Mouse (Mus musculus) right cerebral cortex, postnatal 36 days (tissue): ENCODE results near the gene Sf3b1.
A peak's percentile ranks its signal among the peaks of the same experiment; 100 is the strongest.
"Not testable (repeated sequence)": the region's sequence is repeated elsewhere in the genome, so short reads cannot be mapped to it uniquely, and the experiment has no call there.

ENCODE experiments used
- DNase-seq, 2 experiments: peaks; one replicate each; pipeline ENCODE4 v3.0.0; 2022; ENCODE audit warnings: low spot score in 2 of 2, mixed read lengths in 1 of 2

Sf3b1 gene

DNA sequence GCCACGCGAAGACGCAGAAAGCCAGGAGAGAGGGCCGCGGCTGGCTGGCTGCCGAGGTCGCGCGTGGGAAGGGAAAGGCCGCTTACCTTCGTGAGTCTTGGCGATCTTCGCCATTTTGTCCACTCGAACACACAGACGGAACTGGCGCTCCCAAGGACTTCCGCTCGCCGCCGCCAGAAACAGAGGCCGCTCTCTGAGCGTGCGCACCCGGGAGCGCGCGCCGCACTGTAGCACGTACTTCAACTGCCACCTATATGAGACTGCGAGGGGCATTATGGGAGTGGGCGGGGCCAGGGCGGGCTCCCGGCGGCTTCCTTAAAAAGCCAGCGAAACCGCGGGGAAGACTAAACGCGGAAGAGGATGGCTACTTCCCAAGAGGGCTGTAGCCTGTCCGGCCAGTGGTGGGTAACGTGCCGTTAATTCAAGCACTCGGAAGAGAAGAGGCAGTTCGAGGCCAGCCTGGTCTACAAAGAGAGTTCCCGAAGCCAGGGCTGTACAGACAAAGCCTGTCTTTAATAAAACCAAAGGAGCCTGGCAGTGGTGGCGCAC is at the start of gene Sf3b1:
Sf3b1 (minus strand) TSS at position 229 of the 549 bp plus-strand sequence.
- DNase-seq, result peak; percentile 95 to 97

DNA sequence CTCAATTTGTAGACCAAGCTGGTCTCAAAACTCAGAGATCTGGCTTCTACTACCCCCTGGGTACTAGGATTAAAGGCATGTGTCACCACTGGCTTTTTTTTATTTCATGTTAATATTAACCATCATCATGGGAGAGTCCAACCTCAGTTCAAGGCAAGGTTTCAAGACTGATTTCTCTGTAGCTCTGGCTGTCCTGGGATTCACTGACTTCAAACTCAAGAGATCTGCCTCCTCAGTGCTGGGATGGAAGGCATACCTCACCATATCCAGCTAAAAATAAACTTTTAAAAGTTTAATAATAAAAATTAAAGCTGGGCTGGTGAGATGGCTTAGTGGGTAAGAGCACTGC is 49.1 kb upstream of the Sf3b1 start:
- no peak for DNase-seq

DNA sequence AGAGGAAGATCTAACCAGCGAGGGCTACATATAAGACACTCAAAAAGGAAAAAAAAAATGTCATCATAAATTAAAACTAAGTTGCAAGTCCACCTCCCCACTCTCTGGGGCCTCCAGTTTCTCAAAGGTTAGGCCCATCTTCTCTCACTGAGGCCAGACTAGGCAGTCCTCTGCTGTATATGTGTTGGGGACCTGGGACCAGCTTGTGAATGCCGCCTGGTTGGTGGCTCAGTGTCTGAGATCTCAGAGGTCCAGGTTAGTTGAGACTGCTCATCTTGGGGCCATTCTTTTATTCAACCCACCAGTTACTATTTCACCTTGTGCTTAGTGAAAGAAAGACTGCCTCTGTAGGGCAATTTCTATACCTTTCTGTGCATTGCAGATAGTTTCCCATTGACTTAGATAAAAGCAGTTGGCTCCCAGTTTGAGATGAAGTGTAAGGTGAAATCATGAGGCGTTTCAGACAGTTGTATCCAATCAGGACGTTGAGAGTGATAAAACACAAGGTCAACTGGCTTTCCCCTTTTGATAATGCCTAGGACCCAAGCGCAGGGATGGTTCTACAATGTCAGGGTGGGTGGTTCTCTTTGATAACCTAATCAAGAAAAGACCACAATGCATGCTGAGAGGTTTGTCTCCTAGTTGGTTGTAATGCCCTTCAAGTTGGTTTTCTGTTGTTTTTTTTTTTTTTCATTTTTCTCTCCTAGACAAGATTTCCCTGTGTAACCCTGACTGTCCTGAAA is 48.5 kb upstream of the Sf3b1 start:
- no peak for DNase-seq

DNA sequence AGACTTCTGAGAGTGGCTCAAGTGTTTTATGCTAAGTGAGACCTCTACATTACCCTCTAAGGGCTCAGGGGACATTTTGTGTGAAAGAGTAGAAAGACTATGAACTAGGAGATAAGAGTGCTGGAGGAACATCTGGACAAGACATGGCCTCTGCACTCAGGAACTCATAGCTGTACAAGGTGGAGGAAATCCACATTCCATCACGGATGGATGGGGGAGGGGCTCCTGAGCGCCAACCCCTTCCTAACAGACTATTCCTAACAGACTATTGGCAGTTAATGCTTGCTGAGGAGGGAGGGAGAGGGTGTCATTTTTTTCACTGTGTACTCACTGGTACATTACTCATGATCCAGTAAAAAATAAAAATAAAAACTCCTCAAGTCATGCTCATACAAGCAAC is 47.5 kb upstream of the Sf3b1 start:
- no peak for DNase-seq

DNA sequence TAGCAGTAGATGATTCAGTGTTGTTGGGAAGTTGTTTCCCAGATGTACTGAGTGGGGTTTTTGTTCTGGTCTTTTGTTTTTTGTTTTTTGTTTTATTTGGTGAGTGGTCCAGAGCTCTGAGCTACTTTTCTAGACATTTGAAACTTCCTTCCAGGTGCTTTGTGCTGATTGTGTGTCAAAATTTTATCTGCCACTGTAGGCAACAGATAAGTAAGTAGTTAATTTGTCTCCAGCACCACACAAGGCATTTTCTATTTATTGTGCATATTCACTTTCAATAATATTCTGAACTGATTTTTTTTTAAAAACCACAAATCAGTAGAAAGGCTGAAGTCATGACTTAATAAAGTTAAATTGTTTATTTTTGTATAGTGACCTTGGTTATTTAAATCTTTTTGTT is 45.0 kb upstream of the Sf3b1 start:
- DNase-seq, result not testable (repeated sequence)

DNA sequence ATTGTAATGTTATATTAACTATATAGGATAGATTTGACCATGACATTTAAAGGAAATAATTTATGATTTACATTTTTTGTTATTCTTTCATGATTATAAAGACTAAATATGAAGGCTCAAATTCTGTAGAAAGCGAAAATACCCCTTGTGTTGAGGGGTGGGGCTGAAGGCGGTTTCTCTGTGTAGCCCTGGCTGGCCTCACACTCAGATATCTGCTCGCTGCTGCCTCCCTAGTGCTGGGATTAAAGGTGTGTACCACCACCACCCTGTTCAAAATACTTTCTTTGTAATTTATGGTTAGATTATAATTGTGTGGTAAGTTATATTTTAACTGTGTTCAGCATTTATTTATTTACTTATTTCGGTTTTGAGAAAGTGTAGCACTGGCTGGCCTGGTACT is 34.5 kb upstream of the Sf3b1 start:
- DNase-seq, result no peak

DNA sequence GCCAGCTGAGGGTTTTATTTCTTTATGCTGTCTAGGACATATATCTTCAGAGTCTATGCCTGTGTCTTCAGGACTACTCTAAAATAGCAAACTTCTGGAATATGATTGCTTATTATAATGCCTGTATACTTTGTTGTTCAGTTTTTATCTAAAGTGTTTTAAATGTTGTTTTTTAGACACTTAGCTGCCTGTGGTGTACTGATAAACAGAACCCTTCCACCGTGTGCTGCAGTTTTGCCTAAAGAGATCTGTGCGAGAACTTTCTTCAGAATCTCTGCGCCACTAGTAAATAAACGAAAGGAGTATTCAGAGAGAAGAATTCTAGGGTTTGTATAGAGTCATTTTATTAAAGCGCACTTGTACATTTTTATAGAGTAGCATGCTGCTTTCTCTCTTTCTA is 33.8 kb upstream of the Sf3b1 start:
- no peak for DNase-seq

DNA sequence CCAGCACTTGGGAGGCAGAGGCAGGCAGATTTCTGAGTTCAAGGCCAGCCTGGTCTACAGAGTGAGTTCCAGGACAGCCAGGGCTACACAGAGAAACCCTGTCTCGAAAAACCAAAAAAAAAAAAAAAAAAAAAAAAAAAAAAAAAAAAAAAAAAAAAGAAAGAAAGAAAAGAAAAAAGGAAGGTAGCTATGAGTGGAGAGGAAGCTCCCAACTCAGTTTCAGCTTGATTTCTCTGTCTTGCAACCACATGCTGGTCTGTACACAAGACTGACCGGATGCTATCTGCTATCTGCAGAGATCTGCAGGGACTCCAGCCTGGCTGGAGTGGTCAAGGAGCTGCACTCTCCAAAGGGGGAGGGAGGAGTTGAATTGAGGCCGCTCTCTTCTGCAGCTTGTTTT is 31.1 kb upstream of the Sf3b1 start:
- not testable (repeated sequence) for DNase-seq

DNA sequence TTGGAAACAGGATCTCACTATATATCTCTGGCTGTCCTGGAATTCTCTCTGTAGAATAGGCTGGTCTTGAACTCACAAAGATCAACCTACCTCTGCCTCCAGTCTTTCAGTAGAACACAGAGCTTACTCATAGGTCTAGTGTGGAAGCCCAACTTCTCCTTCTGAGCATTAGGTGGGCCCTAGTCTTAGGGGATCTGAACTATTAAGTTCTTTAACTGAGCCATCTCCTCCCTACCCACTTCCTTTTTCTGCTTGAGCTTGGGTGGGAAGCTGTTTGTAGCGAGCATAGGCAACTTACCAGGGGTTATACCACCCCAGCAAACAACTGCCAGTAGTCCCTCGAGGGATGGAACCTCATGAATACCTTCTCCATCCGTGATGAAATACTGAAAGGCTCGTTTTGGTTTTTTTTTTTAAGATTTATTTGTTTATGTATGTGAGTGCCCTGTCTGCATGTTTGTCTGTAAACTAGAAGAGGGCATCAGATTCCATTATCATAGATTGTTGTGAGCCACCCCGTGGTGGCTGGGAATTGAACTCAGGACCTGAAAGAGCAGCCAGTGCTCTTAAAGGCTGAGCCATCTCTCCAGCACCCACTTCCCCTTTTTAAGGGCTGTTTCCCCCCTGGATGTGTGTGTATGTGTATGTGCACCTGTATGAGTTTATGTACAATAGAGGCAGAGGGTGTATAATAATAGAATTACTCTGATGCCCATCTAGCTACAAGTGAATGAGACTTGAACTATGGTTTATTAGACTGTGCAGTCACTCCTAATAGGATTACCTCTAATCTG is 28.2 kb upstream of the Sf3b1 start:
- no peak for DNase-seq

DNA sequence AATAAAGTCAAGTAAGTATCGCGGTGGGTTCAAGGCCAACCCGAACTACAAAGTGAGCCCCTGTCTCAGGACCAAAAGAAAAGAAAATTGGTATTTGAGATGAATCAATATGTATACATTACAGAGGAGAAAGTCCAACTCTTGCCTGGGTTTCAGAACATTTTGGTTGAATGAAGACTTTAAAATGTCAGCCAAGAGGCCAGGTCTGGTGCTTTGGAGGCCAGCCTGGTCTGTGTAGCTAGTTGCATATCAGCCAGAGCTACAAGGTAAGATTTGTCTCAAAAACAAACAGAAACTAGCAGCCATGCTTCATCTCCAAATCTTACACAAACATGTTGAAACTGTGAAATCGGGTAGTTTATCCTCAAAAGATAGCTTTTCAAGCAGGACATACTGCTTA is 26.3 kb upstream of the Sf3b1 start:
- DNase-seq, result no peak

DNA sequence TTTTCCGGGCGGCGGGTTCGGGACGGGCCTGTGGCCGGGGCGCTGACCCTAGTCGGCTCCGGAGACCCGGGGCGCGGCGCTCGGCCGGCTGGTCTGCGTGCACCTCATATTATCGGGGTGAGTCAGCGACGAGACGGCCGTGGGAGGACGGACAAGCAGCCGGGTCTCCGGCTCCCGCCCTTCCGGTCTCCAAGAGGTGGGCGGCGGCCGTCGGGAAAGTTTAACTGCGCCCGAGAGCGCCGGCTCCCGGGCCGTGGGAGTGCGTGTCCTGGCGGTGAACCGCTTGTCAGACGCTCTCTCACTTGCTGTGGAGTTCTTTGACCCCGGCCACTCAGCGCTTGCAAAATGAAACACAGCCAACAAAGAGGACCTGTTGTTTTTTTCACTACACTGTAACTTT is 25.7 kb upstream of the Sf3b1 start:
- peak in 1 of 2 experiments; percentile 55 for DNase-seq

DNA sequence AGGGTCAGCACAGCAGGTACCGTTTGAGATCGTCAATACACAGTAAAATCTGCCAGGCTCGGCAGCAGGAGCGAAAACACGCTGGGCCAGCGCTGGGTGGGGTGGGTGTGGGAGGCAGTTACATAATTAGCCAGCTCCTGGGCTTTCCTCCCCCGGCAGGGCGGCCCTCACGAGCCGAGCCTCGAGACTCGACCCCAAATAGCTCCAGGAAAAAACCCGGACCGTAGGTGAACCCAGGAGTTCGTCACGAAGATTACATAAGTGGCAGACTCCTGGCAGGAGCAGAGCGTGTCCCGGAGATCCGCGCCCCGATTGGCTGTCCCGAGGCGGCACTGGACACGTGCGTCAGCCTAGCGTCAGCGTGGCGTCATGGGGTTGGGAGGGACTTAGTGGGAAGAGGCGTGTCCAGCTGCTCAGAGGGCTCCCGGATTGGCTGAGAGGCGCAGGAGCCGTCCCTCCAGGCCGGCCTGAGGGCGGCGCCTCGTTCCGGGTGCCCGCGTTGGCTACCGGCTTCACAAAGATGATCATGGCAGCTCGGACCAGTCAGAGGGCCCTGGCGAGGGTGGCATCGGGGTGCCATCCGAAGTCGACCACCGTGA is 25.2 kb upstream of the Sf3b1 start, which contains the start of gene Coq10b:
Coq10b (plus strand) TSS at position 416 of the 599 bp plus-strand sequence.
- peak; percentile 99 for DNase-seq

DNA sequence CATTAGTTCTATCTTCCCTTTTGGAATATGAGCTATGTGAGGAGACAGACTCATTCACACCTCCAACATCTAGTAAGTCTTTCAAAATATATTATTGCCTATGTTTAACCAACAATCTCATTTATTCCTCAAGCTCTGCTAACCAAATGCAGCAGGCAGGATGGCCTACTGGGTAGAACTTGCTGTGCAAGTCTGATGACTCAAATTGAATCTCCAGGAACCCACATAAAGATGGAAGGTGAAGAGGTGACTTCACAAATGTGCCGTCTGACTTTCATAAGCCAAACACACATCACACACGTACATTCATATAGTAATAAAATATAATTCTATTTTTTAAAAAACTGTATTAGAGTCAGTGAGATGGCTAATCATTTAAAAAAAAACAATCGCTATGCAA is 24.4 kb upstream of the Sf3b1 start:
- no peak for DNase-seq

DNA sequence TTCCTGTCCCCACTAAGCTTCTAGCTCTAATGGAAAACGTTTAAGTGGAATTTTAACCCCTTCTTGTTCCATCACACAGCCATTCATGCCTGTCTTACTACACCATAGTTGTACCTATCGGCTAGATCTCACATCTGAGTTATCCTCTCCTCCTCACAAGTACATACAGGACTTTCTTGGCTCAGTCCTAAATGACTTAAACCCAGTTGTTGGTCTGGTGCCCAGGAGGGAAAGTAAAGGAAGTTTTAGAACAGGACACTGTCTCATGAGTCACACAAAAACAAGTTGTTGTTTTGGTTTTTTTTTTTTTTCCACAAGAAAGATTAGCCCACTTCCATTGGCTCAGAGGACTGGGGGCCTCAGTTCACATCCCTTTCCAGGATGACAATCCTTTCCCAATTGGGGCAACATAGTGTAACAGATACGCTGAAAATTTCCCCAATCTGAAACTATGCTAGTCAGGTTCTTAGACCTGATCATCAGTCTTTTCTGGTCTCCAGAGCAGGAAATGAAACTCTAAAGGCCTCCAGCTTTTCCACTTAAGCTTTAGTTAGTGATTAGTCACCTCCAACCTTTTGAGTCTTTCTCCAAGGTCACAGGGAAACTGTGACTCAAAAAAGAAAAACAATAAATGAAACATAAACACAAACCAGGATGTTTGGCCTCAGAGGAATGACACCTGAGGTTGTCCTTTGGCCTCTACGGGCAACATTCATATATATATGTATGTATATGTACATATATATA is 21.7 kb upstream of the Sf3b1 start:
- DNase-seq, result no peak

DNA sequence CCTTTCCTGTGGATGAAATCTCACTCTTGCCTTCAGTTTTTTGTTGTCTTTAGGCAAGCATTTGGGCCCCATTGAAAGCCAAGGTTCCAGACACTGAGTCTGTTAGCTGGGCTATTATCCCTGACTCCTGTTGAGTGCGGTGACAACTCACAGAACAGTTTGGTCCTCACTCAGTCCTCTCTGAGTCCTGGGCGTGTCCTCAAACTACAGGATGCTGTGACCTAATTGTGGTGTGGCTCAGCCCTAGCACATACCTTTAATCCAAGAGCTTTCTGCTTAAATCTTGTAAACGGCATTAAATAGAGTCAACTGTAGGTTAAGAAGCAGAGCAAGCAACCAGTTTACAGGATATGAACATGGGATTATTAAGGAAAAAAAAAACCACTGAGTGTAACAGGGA is 15.9 kb upstream of the Sf3b1 start:
- no peak for DNase-seq

DNA sequence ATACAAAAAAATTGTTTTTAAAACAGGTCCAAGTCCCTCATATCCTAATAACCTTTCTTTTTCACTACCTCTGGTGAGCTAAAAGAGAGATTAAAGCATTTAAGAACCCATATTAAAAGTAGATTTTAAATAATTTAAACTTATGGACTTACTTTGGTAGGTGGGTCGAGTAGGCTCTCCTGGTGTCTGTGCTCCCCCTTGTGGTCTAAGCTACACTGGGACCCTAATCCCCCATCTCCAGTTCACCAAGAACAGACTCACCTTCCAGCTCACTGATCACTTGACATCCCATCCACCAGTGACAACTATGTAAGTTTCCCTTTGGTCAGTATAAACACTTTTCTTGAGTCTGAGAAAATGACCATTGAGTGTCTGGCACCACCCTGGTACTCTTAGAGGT is 15.0 kb upstream of the Sf3b1 start:
- no peak for DNase-seq

DNA sequence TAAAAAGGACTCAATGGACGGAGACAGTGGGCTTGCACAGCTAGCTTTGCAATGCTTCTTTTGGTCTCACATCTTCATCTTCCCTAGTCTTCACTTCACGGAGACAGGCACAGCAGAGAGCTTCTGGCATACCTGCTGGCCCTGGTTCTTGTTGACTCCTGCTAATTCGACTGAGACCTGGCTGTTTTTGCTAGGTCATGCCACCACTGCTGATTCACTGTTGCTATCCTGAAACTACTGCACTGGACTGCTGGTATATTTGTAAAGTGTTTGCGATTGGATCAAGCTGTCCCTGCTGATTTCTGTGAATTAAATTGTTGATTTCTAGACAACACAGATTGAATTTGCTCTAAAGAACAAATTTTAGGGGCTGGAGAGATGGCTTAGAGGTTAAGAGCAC is 14.4 kb upstream of the Sf3b1 start:
- DNase-seq, result no peak

DNA sequence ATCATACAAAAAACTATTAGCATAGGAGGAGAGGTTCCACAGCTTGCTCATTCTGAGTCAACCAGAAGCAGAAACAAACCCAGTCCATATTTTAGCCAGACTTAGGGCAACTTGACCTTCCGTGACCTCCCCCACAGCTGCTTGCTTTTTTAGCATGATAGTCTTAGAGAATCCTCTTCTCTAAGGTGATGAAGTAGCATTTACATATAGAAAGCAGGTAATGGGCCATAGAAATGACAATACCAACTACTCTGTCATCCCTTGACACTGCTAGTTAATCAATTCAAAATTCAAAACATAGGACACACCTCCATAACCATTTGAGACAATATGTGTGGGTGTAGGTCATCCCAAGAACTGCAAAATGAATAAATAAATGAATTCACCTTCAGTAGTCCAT is 12.7 kb upstream of the Sf3b1 start:
- no peak for DNase-seq

DNA sequence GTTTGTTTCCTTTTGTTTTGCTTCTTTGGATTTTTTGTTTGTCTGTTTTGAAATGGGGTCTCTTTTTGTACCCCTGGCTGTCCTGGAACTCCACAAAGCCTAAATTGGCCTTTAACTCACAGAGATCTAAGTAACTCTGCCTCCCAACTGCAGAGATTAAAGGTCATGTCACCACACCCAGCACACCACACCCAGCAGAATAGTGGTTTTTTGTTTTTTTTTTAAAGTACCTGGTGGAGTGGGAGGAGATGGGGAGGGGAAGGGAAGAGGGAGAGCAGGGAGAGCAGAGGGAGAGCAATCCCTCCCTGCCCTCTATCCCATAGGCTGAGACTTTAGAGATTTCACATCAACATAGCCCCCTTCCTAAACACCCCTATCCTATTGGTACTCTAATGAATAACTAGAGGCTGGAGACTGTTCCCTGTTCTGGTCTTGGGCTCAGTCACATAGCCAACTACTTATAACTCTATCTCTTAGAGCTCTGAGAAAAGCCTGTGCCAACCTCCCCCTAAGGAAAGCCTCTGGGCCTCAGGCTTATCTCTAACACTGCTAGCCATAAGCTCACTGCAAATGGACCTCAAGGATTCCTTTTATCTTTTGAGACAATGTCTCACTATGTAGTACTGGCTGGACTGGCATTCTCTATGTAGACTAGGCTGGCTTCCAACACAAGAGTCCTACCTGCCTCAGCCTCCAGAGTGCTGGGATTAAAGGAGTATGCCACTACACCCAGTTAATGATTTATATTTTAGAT is 3.9 kb upstream of the Sf3b1 start:
- no peak for DNase-seq

DNA sequence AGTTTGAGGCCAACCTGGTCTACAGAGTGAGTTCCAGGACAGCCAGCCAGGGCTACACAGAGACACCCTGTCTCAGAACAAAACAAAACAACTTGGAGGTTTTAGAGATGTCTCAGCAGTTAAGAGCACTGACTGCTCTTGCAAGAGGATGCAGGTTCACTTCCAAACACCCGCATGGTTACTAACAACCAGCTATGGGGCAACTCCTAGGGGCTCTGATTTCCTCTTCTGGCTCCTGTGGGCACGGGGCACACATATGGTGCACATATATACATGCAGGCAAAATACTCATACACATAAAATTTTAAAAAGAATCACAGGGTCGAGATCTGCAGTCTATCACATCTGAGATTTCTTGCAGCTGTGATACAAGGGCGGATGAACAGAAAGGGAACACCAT is 2.2 kb upstream of the Sf3b1 start:
- DNase-seq, result no peak
